Mouse (Mus musculus) urinary bladder, postnatal 25 days (tissue): ENCODE data around the gene Snrnp25.

ENCODE experiments used
- DNase-seq: peaks from one replicate; pipeline ENCODE4 v3.0.0; 2022; ENCODE audit warnings: low spot score

Snrnp25 gene

GRCm38 (mm10) chr11:32224468-32225139 is 19.4 kb downstream of the Snrnp25 start:
- peak; percentile 71 for DNase-seq

GRCm38 (mm10) chr11:32225222-32226104 is 20.2 kb downstream of the Snrnp25 start:
- DNase-seq = peak; percentile 35

GRCm38 (mm10) chr11:32226124-32226871 is 21.1 kb downstream of the Snrnp25 start, which contains the start of gene Mpg:
Gene Mpg, plus strand, starts transcription at chr11:32226505.
- peak; percentile 90 for DNase-seq

DNA sequence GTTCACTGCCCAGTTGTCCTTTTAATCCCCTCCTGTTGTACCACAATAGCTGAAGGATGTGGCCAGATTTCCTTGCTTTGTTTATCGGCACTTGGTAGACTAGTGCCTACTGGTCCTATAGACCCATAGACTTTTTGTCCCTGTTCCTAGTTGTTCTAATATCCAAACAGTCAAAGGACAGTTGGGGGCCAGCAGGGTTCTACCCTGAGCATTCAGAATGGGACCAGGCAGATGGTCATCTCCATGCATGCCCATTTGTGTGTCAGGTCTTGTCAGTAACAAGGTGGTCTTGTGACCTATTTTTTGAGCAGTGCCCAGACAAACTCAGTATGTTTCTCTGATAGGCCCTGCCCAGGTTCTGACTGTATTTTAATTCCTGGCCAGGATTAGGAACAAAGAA is 21.8 kb downstream of the Snrnp25 start:
- no peak for DNase-seq

DNA sequence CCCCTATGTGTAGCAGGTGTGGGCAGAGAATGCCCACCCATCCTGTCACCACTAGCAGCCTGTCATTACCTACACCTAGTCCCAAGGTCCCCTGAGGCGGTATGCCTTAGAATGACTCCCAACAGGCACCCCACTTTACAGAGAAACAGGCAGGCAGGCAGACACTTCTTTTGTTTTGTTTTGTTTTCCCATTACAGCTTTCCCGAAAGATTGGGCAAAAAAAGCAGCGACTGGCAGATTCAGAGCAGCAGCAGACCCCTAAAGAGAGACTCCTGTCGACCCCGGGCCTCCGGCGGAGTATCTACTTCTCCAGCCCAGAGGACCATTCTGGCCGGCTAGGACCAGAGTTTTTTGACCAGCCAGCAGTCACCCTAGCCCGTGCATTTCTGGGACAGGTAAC is 22.3 kb downstream of the Snrnp25 start:
- no peak for DNase-seq

- DNase-seq = no peak
Observed at GRCm38 (mm10) chr11:32228292-32228845, 23.2 kb downstream of the Snrnp25 start.

DNA sequence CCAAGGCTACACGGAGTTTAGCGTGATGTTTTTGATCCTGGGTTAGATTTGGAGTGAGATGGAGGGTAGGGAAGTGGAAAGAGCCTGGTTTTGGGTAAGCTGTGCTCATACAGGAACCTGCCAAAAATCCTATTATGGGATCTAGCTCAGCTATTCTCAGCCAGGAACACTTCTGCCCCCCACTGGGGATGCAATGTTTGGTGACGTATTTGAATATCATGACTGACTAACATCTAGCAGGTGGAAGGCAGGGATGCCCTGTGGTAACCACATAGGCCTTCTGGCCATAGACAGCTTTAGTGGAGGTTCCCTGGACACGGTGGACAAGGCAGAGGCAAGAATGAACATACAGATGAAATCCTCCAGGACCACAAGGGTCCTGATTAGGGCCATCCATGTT is 25.0 kb downstream of the Snrnp25 start:
- DNase-seq = no peak

GRCm38 (mm10) chr11:32231125-32231524 is 25.9 kb downstream of the Snrnp25 start:
- no peak for DNase-seq

DNA sequence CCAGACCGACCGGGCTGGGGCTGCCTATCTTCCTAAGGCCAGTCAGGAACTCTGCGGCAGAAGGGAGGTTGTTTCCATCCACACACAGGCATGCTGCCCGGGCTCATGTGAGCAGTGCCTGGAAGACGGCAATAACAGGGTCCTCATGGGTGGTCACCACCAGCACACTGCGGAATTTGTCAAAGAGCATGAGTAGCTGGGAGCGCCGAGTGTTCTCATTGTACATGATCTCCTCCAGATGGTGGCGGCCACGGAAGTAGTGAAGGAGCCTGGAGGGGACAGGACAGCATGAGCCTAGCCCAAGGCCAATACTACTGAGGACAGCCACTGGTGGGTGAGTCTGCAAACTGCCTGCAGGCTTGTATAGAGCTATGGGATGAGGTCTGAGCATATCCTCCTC is 27.6 kb downstream of the Snrnp25 start:
- DNase-seq = no peak

DNA sequence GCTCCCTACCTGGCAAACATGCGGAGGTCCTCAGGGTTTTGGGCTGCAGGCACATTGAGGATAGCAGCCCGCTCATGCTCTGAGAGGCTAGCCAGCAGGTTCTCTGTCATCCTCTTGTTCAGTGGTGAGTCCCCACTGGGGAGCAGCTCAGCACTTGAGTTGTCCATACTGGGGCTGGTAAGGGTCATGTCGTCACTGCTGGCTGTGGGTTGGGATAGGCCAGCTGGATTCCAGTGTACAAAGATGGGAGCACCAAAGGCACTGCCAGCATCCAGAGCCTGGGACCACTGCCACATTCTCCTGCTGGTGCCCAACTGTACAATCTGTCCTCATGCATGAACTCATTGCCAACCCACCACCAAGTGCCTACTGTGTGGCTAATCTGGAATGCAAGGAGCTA is 28.7 kb downstream of the Snrnp25 start:
- no peak for DNase-seq

- DNase-seq = no peak
Observed at GRCm38 (mm10) chr11:32234816-32235485, 29.7 kb downstream of the Snrnp25 start.

DNA sequence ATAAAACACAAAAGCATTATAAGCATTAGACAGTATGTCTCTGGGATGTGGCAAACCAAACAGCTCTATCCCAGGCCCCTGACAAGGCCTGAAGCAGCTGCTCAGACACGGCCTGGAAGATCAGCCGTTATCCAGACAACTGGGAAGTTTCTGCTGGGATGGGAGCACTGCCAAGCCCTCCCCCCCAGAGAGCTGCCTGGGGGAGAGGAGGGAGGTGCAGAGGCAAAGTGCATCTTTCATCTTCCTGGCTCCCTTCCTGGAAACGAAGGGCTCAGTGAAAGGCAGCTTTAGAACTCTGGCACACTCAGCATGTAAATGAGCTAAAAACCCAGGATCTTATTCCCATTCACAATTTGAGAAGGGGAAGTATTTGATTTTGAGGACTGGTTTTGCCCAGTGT is 30.4 kb downstream of the Snrnp25 start:
- DNase-seq = no peak

GRCm38 (mm10) chr11:32236132-32236531 is 30.9 kb downstream of the Snrnp25 start:
- no peak for DNase-seq

- DNase-seq = peak; percentile 45
Observed at GRCm38 (mm10) chr11:32236712-32237410, 31.6 kb downstream of the Snrnp25 start.

DNA sequence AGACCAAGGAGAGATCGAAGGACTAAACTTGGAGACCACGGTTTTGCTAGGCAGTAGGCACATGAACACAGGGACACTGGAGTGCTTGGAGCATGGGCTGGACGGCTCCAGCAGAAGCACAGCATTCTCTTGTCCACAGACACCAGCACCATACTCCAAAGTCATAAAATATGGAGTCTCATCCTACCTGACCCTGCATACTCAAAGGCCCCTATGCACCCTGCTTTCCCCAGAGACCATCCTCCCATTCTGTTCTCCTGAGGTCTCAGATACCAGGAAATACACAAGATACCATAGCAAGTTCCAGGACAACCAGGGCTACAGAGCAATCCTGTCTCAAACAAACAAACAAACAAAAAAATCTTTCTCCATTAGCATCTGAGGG is 32.2 kb downstream of the Snrnp25 start:
- no peak for DNase-seq

DNA sequence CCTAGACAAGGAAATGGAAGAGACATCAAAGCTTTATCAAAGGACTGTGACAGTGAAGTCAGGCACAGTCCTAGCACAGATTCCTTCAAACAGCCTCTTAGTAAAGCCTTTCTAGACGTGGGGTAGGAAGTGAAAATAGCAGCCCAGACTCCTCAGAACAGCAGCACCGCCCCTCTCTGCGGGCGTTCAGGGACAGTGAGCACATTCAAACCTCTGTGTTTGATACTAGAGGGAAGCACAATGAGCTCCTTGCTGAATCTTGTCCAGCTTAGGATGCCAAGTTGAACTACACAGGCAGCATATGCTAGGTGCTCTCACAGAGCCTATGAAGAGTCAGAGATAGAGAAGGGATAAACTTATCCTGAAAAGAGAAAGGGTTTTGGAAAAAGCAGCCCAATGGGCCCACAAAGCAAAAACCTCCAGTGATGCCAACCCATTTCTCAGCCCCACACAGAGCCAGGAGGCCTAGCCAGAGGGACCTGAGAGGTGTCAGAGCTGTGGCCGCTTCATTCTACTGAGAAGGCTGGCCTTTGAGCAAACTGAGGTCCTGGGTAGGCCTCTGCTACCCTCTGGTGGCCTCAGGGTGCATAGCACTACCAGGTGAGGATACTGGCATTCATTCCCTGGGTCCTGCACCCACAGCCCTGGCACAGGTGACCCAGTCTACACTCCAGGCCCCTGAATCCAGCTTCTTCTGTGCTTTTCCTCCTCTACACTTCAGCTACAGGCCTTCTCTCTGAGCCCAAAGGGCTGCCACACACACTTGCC is 33.1 kb downstream of the Snrnp25 start:
- DNase-seq = peak; percentile 63

- no peak for DNase-seq
Observed at GRCm38 (mm10) chr11:32241391-32241790, 36.2 kb downstream of the Snrnp25 start.

- DNase-seq = no peak
Observed at GRCm38 (mm10) chr11:32242209-32242608, 37.0 kb downstream of the Snrnp25 start.

DNA sequence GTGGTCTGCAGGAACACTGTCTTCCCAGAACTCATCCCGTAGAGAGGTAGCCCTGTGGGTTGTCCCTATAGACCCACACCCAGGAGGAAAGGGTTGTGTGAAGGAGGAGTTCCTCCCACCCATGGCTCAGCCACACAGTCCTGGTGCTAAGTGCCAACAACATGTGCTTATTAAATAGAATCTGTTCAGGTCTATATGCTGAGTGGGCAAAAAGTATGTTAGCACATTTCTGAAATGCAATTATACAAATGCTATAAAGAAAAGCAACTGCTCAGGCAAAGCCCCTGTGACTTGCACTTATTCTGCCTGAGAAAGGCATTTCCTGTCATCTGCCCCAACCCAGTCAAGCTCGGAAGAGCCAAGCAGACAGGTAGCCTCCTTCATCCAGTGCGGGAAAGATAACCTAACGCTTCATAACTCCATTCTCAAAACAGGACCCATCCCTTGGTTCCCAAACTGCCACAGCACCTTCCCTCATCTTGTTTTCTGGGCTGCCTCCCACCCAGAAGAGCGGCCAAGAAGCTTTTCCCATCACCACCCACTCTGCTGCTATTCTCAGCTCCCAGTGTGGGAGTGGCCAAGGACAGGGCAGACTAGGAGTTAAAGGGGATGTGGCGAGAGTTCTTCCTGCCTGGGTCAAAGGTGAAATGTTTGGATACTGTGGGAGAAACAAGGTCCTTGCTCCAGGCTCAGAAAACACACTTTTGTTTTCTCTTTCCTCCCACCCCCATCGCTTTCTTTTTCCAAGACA is 38.2 kb downstream of the Snrnp25 start:
- no peak for DNase-seq

- DNase-seq = no peak
Observed at GRCm38 (mm10) chr11:32244064-32244463, 38.8 kb downstream of the Snrnp25 start.
